Mouse (Mus musculus) Patski (cell line): ENCODE measurements around the gene Col6a6. TPM values are rescaled to one million over a fixed set of nuclear protein-coding genes. Genes with fewer than 3 reads are reported as not detected.
"Not testable (repeated sequence)": the region's sequence is repeated elsewhere in the genome, so short reads cannot be mapped to it uniquely, and the experiment has no call there.

Experiments
- ATAC-seq: fragments of 100-300 bp; one replicate; pipeline ENCODE4 v1.8.0; 2021
- CTCF ChIA-PET: fragments of 350-600 bp; sonication (Branson Sonifier 250); formaldehyde crosslinking; loops from one replicate; lab custom pipeline; 2022; ENCODE audit warnings: inconsistent platforms; lab: Charles Lee
- POLR2A ChIA-PET: fragments of 350-600 bp; sonication (Branson Sonifier 250); formaldehyde crosslinking; loops from one replicate; lab custom pipeline; 2022; ENCODE audit warnings: antibody characterized with exemption, inconsistent platforms; lab: Charles Lee
- DNase-seq: peaks from one replicate; pipeline ENCODE4 v3.0.0-alpha.2; 2011; ENCODE audit warnings: low read depth, low spot score
- H3K27me3 ChIP-seq: fragments of 371-371 bp; one replicate; pipeline ENCODE4 v1.5.1; 2021
- CTCF ChIP-seq: fragments of 100-300 bp; IDR thresholded peaks from one replicate; pipeline ENCODE4 v1.5.1; 2021
- in situ Hi-C: fragments of 300-500 bp; cut with MboI; formaldehyde crosslinking; loops from 3 replicates; pipeline ENCODE4 v1.11.1; 2018; ENCODE audit warnings: low pct_unique_long_range_greater_than_20kb, mixed read lengths
- polyA plus RNA-seq: library from polyadenylated mRNA; unstranded; gene quantifications from one replicate; pipeline ENCODE4 v1.2.3, GENCODE M21; 2021

The Col6a6 gene
- polyA plus RNA-seq, 1 experiment from 2014 or later, result not detected

DNA sequence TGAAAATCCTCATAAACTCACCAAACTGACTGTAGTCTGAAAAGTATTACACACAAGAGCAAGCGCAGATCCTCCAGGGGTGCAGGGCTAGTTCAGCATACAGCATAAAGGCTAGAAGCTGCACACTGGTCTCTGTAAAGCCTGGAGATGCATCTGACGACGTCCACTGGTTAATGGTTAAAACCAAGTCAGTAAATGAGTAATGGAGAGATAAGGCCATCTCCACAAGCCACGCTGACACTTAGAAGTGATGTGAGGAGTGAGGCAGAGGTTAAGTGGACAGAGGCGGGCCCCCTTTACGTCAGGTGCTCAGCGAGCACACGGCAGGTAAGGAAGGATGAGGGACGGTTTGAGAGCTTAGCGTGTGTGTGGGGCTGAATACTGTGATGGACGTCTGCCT, 152.0 kb downstream of the Col6a6 start:
- ChIA-PET POLR2A (no interaction called here), CTCF (no interaction called here)
- H3K27me3 ChIP-seq, result no peaks in the 10 kb centered on the region
- DNase-seq, result no peak
- TF ChIP-seq CTCF, result no peak
- no peak for ATAC-seq
- in situ Hi-C loops, result loop anchor here (25.0 kb wide), 2 partner anchors 311 to 436 kb away; no protein-coding TSS in a partner anchor

DNA sequence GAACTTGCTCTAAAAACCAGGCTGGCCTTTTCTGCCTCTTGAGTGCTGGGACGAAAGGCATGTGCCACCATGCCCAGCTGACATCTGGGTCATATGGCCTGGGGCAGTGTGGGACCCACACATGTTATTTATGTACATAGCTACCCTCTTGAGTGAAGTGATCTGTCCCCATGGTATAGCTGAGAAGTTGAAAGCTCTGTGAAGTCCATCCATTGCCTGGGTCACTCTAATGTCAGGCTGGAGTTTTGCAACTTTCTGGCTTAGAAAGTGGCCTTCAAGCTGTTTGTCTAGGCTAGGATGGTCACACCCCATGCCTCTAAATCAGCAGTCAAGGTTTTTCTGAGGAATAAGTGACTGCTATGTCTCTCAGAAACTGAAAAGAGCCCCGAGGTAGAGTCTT, 155.9 kb downstream of the Col6a6 start:
- H3K27me3 ChIP-seq, result no peaks in the 10 kb centered on the region
- in situ Hi-C loops, result no loop called here
- no peak for DNase-seq
- ATAC-seq, result no peak
- CTCF ChIA-PET, result interaction anchor here (2.2 kb wide), 1 partner anchor 13 kb away, joined by 7 read pairs; no protein-coding TSS in a partner anchor
- POLR2A ChIA-PET, result no interaction called here
- TF ChIP-seq CTCF, result no peak

DNA sequence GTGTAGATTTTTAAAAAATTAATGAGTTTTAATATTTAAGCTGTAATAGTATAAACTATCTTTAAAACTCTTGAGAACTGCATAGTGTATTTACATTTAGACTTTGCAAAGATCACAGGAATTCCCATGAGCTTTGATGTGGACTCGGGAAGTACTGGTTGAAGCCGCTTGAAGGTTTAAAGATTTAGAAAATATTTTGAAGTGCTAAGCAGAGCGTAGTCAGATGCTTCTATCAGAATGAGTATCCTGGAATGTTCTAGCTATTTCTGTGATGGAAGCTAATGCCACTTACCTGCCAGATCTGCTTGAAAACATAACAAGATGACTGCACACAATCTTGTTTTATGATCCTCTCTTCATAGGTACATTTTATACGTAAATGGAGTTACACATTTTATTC, 157.0 kb downstream of the Col6a6 start:
- ChIA-PET CTCF (interaction anchor here (1.4 to 2.2 kb wide), 2 partner anchors 14 to 25 kb away, joined by 3 to 7 read pairs; no protein-coding TSS in a partner anchor), POLR2A (no interaction called here)
- ATAC-seq (no peak), DNase-seq (no peak)
- in situ Hi-C loops, result no loop called here
- H3K27me3 ChIP-seq, result no peaks in the 10 kb centered on the region
- TF ChIP-seq CTCF, result no peak

DNA sequence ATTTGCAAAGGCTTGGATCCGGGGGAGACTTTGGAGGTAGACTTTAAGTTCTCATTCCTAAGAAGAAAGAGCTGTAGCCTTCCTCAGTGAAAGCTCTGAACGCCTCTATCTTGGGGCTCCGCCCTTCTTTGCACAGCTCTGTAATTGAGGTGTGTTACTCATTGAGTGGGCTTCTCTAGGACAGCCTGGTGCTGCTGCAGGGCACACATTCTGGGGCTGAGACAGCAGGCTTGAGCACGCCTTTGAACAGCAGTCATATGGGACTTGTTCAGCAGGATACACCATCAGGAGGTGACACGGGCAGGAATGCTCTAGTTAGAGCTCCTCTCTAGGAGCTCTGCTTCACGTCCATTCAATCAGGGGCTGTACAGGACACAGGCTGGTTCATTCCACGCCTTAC, 162.7 kb downstream of the Col6a6 start:
- DNase-seq, result no peak
- ATAC-seq, result no peak
- H3K27me3 ChIP-seq, result no peaks in the 10 kb centered on the region
- TF ChIP-seq CTCF, result no peak
- ChIA-PET CTCF (no interaction called here), POLR2A (no interaction called here)
- in situ Hi-C loops, result no loop called here

DNA sequence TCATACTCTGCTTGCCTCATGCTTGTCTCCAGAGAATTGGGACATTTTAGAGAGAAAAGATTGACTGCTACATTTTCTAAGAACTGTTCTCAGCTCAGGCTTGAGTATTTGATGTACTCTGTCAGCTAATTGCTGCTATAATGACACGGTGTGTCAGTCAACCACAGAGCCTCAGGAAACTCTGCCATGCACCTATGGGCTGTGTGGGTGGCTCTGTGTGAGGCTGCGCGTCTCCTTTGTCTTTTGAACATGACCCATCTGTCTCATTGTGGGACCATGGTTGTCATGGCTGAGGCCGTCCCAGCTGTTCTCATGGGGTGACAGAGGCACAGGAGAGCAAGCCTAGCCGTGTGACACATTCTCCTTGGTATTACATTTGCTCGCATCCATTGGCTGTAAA, 168.1 kb downstream of the Col6a6 start:
- ChIA-PET POLR2A (no interaction called here), CTCF (no interaction called here)
- no peaks in the 10 kb centered on the region for H3K27me3 ChIP-seq
- no peak for DNase-seq
- in situ Hi-C loops, result no loop called here
- no peak for TF ChIP-seq CTCF
- ATAC-seq, result no peak

DNA sequence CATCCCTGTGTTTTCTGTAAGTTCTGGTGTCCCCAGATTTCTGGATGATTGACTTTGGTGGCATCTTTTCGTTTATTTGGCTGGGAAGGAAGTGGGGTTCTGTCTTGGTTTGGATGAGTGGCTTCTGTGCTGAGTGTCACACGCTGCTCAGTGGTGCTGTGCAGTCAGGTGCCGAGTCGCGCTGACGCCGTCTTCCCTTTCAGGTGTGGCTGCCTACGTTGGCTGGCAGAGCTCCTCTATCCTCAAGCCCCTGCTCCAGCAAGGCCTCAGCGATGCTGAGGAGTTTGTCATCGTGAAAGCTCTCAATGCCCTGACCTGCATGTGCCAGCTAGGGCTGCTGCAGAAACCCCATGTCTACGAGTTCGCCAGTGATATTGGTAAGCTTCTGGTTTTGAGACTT, 169.7 kb downstream of the Col6a6 start:
- DNase-seq (no peak), ATAC-seq (no peak)
- in situ Hi-C loops, result no loop called here
- ChIA-PET POLR2A (no interaction called here), CTCF (no interaction called here)
- TF ChIP-seq CTCF, result no peak
- H3K27me3 ChIP-seq, result no peaks in the 10 kb centered on the region

DNA sequence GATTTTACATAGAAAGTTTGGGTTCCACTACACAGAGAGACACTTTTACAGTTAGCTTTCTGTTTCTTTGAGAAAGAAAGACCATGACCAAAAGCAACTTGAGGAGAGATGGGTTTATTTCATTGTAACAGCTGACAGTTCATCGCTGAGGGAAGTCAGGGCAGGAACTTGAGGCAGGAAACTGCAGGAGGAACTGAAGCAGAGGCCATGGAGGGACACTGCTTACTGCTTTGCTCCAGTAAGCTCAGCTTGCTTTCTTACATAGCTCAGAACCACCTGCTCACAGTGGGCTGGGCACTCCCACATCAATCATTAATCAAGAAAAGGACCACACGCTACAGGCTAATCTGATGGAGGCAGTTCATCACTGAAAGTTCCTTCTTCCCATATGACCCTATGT, 171.8 kb downstream of the Col6a6 start:
- ChIA-PET POLR2A (no interaction called here), CTCF (interaction anchor here (1.1 to 1.6 kb wide), 2 partner anchors 27 to 41 kb away, joined by 3 to 5 read pairs; no protein-coding TSS in a partner anchor)
- no peaks in the 10 kb centered on the region for H3K27me3 ChIP-seq
- no peak for ATAC-seq
- in situ Hi-C loops, result no loop called here
- TF ChIP-seq CTCF, result no peak
- DNase-seq, result no peak

DNA sequence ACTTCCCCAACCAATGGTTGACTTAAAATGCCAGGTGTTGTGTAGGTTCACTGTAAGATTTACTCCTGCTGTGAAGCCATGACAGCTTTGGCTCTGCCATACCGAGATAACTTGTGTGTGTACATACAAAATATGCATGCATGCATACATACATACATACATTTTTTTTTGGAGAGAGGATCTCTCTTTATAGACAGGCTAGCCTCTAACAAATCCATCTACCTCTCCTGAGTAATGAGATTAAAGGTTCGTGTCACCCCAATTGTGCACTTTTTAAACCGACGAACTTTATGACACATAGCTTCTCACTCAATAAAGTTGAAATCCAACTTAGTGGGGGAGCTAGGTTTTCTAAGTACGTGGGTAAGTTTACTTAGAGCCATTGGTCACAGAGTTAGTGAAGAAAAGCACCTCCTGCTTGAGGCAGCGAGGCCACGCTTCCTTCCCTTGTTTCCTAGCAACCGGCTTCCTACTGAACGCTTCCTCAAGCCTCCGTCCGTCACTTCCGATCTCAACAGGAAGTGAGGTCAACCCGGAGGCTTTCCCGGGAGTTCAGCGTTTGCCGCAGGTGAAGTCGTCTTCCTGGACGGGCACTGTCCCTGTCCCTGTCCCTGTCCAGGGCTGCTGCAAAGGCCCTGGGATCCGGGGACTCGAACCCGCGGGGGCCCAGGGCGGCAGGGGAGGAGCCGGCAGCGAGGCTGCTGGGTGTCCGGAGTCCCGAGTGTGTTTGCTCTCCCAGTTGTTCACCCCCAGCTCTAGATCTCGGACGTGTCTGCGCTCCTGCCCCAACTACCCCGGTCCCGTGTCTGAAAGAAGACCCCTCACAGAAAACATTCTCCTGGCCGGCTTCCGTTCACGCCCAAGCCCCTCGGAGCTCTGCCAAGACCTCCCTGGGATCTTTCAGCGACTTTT, 185.2 kb downstream of the Col6a6 start, which contains the start of gene Pik3r4:
Gene Pik3r4 (plus strand): TSS at position 519 of the 912 bp plus-strand sequence.
- ATAC-seq, result peak; percentile 96
- ChIA-PET POLR2A (interaction anchor here (0.7 kb wide), 1 partner anchor 148 kb away, joined by 3 read pairs; no protein-coding TSS in a partner anchor), CTCF (interaction anchor here (0.6 kb wide), 1 partner anchor 146 kb away, joined by 3 read pairs; no protein-coding TSS in a partner anchor)
- H3K27me3 ChIP-seq, result no peaks in the 10 kb centered on the region
- in situ Hi-C loops, result no loop called here
- DNase-seq, result peak; percentile 83
- no peak for TF ChIP-seq CTCF

DNA sequence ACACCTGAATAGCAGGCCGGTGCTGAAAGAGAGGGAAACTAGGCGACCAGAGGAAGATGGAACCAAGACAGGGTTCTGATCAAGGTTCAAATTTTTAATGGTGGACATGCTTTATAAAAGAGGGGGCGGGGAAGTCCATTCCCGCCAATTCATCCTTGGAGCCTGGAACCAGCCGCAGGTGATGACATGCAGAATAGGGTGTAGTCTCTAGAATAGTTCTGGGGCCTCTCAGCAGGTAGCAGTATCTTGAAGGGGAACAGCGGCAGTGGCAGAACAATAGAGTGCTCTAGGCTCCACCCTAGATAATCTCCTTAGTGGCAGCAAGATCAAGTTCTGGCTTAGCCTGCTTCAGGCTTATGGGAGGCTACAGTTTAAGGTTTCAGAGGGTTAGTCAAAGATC, 186.6 kb downstream of the Col6a6 start:
- DNase-seq, POLR2A ChIA-PET, in situ Hi-C loops, H3K27me3 ChIP-seq, ATAC-seq, CTCF ChIA-PET: not testable (repeated sequence)

Other genes starting within 250 kb of the Col6a6 start
- gene Pik3r4, start 185.2 kb downstream of the Col6a6 start, polyA plus RNA-seq, result 27.6 TPM
- gene Col6a5, start 132.5 kb upstream of the Col6a6 start, polyA plus RNA-seq, result not detected